Mouse (Mus musculus): ENCODE results near the gene Nol6.

The Nol6 gene

GRCm38 (mm10) chr4:41118706-41119292 is 5.5 kb downstream of the Nol6 start:
- DNase-seq (ENCODE audit: low spot score): peak; percentile 42

GRCm38 (mm10) chr4:41116817-41117216 is 7.4 kb downstream of the Nol6 start:
- DNase-seq (ENCODE audit: low spot score): no peak

GRCm38 (mm10) chr4:41115793-41116192 is 8.5 kb downstream of the Nol6 start:
- DNase-seq (ENCODE audit: low spot score): no peak

GRCm38 (mm10) chr4:41115074-41115473 is 9.2 kb downstream of the Nol6 start:
- DNase-seq (ENCODE audit: low spot score): no peak

- no peak for DNase-seq (ENCODE audit: low spot score)
These were observed 9.7 kb downstream of the Nol6 start for GRCm38 (mm10) chr4:41114358-41115070.

GRCm38 (mm10) chr4:41108717-41109425 is 15.4 kb downstream of the Nol6 start:
- peak; percentile 74 for DNase-seq (ENCODE audit: low spot score)

- DNase-seq (ENCODE audit: low spot score): no peak
These were observed 16.8 kb downstream of the Nol6 start for GRCm38 (mm10) chr4:41107440-41107839.

- no peak for DNase-seq (ENCODE audit: low spot score)
These were observed 21.4 kb downstream of the Nol6 start for GRCm38 (mm10) chr4:41102901-41103300.

- peak; percentile 49 for DNase-seq (ENCODE audit: low spot score)
These were observed 23.3 kb downstream of the Nol6 start for GRCm38 (mm10) chr4:41100986-41101385.

- peak; percentile 77 for DNase-seq (ENCODE audit: low spot score)
These were observed 25.7 kb downstream of the Nol6 start for GRCm38 (mm10) chr4:41098577-41098951.

- DNase-seq (ENCODE audit: low spot score): peak; percentile 78
These were observed 26.2 kb downstream of the Nol6 start, which contains the start of gene Aqp3 for GRCm38 (mm10) chr4:41097871-41098576. Gene Aqp3, minus strand, starts transcription at chr4:41098183.

- DNase-seq (ENCODE audit: low spot score): no peak
These were observed 26.9 kb downstream of the Nol6 start for GRCm38 (mm10) chr4:41097381-41097780.

GRCm38 (mm10) chr4:41096794-41097193 is 27.5 kb downstream of the Nol6 start:
- peak; percentile 35 for DNase-seq (ENCODE audit: low spot score)

- DNase-seq (ENCODE audit: low spot score): peak; percentile 88
These were observed 28.1 kb downstream of the Nol6 start for GRCm38 (mm10) chr4:41096169-41096568.

GRCm38 (mm10) chr4:41094361-41094760 is 29.9 kb downstream of the Nol6 start:
- no peak for DNase-seq (ENCODE audit: low spot score)

- no peak for DNase-seq (ENCODE audit: low spot score)
These were observed 31.3 kb downstream of the Nol6 start for GRCm38 (mm10) chr4:41092958-41093357.

- DNase-seq (ENCODE audit: low spot score): no peak
These were observed 32.9 kb downstream of the Nol6 start for GRCm38 (mm10) chr4:41091391-41091790.

- no peak for DNase-seq (ENCODE audit: low spot score)
These were observed 34.5 kb downstream of the Nol6 start for GRCm38 (mm10) chr4:41089705-41090104.

- no peak for DNase-seq (ENCODE audit: low spot score)
These were observed 35.1 kb downstream of the Nol6 start for GRCm38 (mm10) chr4:41089189-41089588.

- peak; percentile 32 for DNase-seq (ENCODE audit: low spot score)
These were observed 36.6 kb downstream of the Nol6 start for GRCm38 (mm10) chr4:41087459-41088298.

GRCm38 (mm10) chr4:41086947-41087346 is 37.3 kb downstream of the Nol6 start:
- no peak for DNase-seq (ENCODE audit: low spot score)

GRCm38 (mm10) chr4:41084819-41085218 is 39.4 kb downstream of the Nol6 start:
- no peak for DNase-seq (ENCODE audit: low spot score)
